Mouse (Mus musculus) C2C12 (cell line): ENCODE data around the gene Pmfbp1.

Experiments
- CEBPB ChIP-seq: IDR thresholded peaks from one replicate; pipeline ENCODE4 v1.6.1; 2011; ENCODE audit warnings: low read depth, mild to moderate bottlenecking, control low read depth, moderate library complexity
- CTCF ChIP-seq: IDR thresholded peaks from one replicate; pipeline ENCODE4 v1.5.1; 2011; ENCODE audit not compliant: control insufficient read depth, insufficient read depth, insufficient read length
- FOSL1 ChIP-seq: IDR thresholded peaks from one replicate; pipeline ENCODE4 v1.8.0; 2011; ENCODE audit warnings: mild to moderate bottlenecking, low read length; ENCODE audit not compliant: poor library complexity, insufficient read depth, severe bottlenecking
- MAX ChIP-seq: IDR thresholded peaks from one replicate; pipeline ENCODE4 v1.6.1; 2011; ENCODE audit warnings: mild to moderate bottlenecking, control low read depth
- MYOD1 ChIP-seq: IDR thresholded peaks from one replicate; pipeline ENCODE4 v1.6.1; 2011; ENCODE audit warnings: low read depth; ENCODE audit not compliant: control insufficient read depth, insufficient read length
- MYOG ChIP-seq: IDR thresholded peaks from one replicate; pipeline ENCODE4 v1.6.1; 2011; ENCODE audit not compliant: control insufficient read depth, insufficient read length; ENCODE audit errors: extremely low read depth
- USF1 ChIP-seq: IDR thresholded peaks from one replicate; pipeline ENCODE4 v1.6.1; 2011; ENCODE audit warnings: low read depth, mild to moderate bottlenecking, control low read depth, moderate library complexity

- no peak for TF ChIP-seq CTCF
- no peak for TF ChIP-seq MAX
- TF ChIP-seq CEBPB: no peak
- no peak for TF ChIP-seq USF1
- TF ChIP-seq MYOG: no peak
- TF ChIP-seq FOSL1: no peak
- no peak for TF ChIP-seq MYOD1
Observed at GRCm38 (mm10) chr8:109471876-109472275, 22.0 kb upstream of the Pmfbp1 start.
